Mouse (Mus musculus) embryo, embryonic 10.5 days (tissue): Measurements from ENCODE around the gene Ccm2l.

Experiments
- DNase-seq: peaks from one replicate; pipeline ENCODE4 v3.0.0-alpha.2; 2015; ENCODE audit warnings: low spot score

Gene Ccm2l

DNA sequence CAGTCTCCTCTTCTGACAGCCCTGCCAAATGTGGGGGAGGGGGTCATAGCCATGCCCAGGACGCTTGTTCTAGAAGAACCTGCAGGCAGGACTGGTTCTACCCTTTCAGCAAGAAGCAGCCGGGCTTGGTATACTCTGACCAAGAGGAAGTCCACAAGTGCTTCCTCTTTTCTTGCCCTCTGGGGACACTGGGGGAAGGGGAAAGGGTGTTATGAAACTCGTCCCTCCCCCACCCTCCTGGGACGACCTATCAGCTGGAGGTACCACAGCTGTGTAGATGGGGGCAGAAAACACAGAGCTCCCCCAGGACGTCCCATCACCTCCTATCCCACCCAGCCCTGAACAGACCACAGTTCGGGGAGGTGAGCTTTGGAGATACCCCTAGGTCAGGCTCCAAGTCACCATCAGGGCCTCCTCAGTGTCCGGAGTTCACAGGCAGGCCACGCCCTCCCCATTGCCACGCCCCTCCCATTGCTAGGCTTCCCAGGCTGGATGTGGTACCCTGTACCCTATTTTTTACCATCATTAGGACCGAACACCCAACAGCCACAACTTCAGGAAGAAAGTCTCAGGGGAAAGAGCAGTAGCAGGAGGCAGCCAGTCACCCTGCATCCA lies 24.9 kb downstream of the Ccm2l start:
- DNase-seq: no peak

DNA sequence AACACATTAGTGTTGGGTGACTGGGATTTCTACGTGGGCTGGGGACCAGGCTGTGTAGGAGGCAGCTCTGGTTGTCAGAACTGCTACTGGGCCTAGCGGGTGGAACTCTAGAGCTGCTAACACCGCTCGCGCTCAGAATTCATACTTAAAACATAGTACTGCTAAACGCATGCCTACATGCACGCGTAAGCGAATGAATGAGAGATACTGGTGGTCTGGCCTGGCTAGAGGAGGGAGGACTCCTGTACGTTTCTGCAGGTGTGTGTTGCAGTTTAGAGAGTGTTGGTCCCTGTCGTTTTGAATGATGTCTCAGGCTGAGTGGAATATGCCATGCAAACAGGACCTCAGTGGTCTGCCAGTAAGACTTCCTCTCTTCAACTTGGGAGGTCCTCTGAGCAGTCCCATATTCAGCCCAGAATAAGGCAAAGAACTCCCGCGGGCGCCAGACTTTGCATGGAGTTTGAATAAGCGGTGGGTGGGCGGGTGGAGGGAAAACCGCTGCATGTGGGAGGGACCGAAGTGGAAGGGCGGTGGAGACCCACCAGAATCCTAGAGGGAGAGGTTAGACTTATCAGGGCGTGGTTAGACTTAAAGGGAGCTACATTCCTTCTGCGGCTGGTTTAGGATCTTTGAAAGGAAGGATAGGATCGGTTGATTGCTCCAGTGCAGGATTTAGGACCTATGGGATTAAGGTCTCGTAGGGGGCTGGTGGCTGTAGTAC lies 41.5 kb downstream of the Ccm2l start:
- DNase-seq: peak; percentile 51

DNA sequence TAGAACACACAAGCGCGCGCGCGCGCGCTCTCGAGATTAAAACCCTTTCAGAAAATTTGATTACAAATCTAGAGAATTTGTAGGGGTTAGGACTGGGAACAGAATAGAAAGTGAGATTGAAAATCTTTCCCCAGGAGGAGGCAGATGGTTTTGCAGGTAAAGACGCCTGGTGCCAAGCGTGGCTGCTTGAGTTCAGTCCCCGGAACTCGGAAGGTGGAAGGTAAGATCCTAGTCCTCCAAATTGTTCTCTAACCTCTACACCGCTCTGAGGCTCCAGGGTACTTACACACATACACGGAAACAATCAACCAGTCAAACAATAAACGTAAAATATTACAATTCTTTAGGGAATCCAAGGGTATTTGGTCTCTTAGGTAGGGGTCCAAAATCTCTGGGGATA lies 42.0 kb downstream of the Ccm2l start:
- no peak for DNase-seq

DNA sequence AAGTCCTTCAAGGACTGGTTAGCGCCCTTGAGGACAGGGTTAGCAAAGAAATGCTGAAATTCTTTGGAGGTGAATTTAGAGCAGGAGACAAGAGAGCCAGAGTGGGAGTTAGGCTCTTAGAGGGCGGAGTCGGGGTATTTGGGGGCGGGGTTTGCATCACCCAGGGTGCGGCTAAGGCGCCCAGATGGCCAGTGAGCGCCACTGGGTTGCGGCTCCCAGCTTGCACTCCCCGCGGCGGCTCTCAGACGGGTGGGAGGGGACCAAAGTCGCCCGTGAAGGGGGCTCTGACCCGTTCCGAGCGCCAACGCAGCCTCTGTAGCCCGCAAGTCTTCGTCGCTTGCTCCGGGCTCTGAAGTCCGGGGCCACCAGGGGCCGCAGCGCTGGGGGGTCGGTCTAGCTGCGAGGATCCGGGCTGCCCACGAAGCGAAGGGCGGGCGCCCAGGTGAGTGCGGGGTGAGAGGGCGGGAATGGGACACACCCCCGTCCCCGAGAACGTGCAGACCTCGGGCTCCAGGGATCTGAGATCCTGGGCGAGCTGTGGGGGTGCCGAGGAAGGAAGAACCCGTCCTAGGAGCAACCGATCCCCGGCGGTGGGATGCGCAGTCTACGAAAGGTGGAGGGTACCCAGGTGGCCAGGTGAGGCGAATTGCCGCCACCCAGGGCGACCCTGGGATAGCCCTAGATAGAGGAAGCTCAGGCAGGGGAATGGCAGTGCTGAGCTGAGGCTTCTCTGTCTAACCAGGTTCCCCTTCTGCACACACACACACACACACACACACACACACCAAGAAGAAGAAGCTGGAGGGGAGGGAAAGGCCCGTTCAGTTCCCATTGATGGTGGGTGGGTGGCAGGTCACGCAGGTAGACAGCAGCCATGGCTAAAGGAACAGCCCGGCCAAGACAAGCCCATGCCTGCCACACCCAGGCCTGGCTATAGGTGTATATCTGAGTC lies 42.8 kb downstream of the Ccm2l start, which contains the start of gene Hck:
Gene Hck, plus strand, starts transcription at position 156 of the 952 bp plus-strand sequence.
- peak; percentile 69 for DNase-seq

DNA sequence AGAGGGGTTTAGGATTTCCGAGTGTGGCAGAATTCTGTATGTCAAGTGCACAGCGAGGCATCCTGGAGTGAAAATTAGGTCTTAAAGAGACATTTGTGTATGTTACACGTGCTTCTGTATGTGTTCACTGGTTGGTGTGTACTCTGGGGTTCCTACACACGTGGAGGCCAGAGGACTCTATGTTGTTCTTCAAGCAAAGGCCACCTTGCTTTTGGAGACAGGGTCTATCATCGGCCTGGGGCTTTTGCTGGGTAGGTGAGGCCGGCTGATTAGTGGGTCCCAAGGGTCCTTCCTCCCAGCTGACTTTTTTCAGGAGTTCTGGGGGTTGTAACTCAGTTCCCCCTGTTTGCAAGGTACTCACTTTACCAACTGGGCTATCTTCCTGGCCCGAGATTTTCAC lies 43.8 kb downstream of the Ccm2l start:
- DNase-seq: no peak

DNA sequence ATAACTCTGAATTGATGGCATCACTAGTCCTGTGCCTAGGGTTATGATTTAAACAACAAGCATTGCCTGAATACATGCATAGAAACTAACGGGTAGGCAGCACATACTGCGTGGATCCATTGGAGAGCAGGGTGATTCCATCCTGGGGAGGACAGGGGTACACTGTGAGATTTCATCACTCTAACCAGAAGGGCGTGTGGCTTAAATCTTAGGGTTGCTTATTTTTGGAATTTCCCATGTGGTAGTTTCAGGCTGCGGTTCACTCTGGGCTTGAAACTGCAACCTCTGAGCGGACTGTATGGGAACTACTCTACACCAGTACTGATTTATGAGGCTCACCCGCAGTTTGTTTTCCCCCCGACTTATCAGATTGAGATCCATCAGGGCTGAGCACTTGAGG lies 45.5 kb downstream of the Ccm2l start:
- DNase-seq: no peak

DNA sequence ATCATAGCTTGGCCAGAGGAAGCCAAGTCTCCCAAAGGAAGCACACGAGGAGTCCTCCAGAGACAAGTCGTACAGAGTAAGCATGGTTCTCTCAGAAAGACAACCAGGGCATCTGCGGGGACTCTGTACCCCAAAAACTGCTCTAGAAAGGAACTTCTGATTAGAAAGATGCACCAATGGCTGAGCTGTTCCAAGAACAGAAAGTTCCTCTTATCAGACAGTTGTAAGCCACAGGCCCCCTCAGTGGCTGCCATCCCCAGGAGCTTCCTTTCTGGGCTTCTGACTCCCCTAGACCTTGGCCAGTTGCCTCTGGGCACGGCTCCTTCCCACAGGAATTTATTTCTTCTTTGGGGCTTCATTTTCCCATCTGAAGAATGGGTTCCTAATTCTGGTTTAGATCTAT lies 49.9 kb downstream of the Ccm2l start:
- DNase-seq: no peak

DNA sequence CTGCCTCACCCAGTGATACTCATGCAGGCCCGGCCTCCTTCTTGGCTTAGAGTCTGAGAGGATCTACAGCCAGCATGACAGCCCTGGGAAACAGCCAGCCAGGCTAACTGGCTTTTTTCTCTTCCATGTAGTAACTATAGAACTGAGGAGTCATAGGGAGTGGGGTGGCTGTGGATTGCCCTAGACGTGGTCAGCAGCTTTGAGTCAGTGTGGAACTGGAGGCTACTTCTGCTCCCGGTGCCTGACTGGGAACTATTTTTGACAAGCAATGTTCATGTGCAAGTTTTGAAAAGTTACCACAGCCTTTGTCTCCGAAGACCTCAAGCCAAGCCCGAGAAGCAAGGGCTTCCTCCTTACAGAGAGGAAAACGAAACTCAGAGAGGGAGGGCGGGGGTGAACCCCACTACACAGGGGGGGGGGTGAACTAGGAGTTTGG lies 51.3 kb downstream of the Ccm2l start:
- no peak for DNase-seq

DNA sequence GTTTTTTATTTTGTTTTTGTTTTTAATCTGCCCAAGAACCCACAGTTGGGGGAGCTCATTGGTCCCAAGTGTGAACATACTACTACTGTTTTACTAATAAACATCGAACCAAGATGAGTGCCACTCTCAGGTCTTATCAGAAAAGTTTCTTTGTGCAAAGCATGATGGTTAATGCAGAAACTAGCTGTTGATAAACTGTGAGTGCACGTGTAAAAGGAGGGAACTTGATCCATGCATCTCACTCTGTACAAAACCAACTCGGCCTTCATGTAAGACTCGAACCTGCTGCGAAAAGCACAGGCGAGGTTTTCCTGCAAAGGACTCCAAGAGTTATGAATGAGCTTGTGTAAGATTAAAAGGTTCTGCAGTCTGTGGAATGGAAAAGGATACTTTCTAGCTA lies 53.7 kb downstream of the Ccm2l start:
- DNase-seq: no peak

DNA sequence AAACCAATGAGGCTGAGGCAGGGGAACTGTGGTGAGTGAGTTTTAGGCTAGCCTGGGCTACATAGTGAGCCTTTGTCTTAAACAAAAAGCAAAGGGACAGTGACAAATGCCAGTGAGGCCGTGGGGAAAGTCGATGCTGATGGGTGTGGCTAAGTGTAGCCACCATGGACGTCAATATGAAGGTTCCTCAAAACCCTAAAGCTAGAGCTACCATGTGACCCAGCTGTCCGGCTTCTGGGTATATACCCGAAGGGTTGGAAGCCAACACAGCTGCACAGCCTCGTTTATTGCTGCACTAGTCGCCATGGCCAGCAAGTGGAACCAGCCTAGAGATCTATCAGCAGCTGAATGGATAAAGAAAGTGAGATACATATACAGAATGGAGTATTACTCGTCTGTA lies 54.4 kb downstream of the Ccm2l start:
- DNase-seq: no peak

DNA sequence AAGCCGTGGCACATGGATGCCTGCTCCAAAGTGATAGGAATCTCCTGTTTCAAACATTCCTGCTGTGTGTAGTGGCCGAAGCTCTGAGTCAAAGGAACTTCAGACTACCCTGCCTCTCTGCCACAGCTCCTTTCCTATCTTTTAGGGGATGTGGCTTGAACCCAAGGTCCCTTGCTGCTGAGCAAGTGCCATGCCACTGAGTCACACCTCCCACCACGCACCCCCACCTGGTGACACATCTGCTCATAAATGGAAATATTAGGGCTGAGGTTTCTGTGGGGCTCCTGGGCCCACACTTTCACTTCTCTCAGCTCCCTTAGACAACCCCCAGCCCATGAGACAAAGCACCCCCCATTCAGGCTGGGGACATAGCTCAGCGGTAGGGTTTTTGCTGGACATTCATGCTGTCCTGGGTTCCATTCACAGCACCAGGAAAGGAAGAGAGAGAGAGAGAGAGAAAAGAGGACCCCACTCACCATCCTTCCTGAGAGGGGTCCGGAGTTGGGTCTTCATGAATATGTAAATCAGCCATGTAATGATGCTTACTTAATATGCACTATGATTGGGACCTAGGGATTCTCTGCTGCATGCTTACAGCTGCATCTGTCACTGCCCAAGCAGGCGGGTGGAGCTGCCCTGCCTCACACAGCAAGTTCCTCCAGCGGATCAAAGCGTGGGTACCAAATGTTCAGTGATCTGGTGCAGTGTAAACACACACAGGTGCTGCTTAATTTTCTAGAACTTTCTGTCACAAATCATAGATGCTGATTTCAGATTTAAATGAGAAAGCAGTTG lies 56.3 kb downstream of the Ccm2l start:
- DNase-seq: no peak

DNA sequence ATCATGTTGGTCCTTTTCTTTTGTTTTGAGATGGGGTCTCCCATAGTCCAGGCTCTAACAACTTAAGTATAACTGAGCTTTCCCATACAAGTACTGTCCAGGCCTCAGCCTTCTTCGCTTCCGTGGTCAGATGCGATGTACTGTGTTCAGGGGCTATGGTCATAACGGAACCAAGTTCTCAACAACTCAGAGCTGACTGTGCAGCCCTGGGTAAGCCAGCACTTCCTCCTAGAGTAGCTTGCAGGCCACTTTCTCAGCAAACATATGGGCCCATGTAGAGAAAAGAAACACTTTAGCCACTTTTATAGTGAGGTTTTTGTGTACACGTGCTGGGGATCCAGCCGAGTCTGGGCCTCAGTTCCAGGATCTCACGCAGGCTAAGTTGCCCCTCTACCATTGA lies 56.9 kb downstream of the Ccm2l start:
- no peak for DNase-seq

DNA sequence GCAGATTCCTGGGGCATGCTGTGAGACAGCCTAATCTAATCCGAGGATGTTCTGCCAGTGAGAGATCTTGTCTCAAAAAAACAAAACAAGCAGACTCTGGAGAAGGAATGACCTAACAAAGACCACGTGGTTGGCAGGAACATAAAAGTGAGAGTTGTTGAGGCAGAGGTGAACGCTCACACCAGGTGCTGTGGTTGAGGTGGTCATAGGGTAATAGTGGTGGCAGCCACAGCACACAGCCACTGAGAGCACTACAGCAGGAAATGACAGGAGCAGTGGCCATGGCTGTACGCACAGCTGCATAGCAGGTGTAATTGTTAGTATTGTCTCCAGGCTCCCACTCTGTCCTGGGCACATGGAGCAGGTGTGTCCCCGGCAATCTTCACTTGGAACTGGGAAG lies 60.1 kb downstream of the Ccm2l start:
- DNase-seq: no peak

DNA sequence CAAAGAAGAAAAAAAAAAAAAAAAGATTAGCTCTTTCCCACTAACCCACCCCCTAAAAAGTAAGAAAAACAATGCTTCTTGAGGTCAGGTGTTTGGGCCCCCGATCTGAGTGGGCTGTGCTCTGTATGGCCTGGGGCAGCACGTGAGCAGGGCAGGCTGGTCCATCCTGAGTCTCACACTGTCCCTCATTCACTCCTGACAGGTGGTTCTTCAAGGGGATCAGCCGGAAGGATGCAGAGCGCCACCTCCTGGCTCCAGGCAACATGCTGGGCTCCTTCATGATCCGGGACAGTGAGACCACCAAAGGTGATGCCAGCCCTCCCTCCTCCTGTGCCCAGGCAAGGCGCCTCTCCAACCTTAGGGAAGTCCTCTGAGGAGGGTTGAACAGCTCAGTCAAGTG lies 65.3 kb downstream of the Ccm2l start:
- DNase-seq: peak; percentile 40
